Mouse (Mus musculus) cerebral cortex, adult 2 months (tissue): ENCODE results near the gene Cops9.

Experiments
- WGBS: fragments of 180-500 bp; shearing (Covaris S2); methylation state at CpG from one replicate; pipeline ENCODE4 v1.1.7; 2018; 5-methylcytosine and 5-hydroxymethylcytosine counted together

Cops9 gene

GRCm38 (mm10) chr1:92596019-92596418, 45.8 kb downstream of the Cops9 start:
- 89% methylated on average over 3 of the region's 3 CpGs for WGBS

GRCm38 (mm10) chr1:92594111-92594510, 47.7 kb downstream of the Cops9 start, which contains the start of gene Olfr1411:
Gene Olfr1411, plus strand, starts transcription at chr1:92594411.

